Mouse (Mus musculus) 416B (cell line): Measurements from ENCODE around the gene Gpr160.
A peak's percentile ranks its signal among the peaks of the same experiment; 100 is the strongest.

Experiments
- DNase-seq: peaks from one replicate; pipeline ENCODE4 v3.0.0; 2011; ENCODE audit warnings: low read depth

The Gpr160 gene

GRCm38 (mm10) chr3:30899407-30899806, 43.7 kb downstream of the Gpr160 start:
- no peak for DNase-seq

GRCm38 (mm10) chr3:30904658-30905057, 48.9 kb downstream of the Gpr160 start:
- no peak for DNase-seq

- peak; percentile 17 for DNase-seq
These were observed 61.4 kb downstream of the Gpr160 start for GRCm38 (mm10) chr3:30917160-30917559.

GRCm38 (mm10) chr3:30927664-30928063, 71.9 kb downstream of the Gpr160 start:
- DNase-seq: no peak

GRCm38 (mm10) chr3:30929828-30930227, 74.1 kb downstream of the Gpr160 start:
- no peak for DNase-seq

GRCm38 (mm10) chr3:30934384-30934783, 78.6 kb downstream of the Gpr160 start:
- DNase-seq: no peak
